Mouse (Mus musculus): ENCODE data around the gene Fam84b.

GRCm38 (mm10) chr15:60833476-60834218 lies 19.9 kb downstream of the Fam84b start:
- TF ChIP-seq CTCF (IDR thresholded peaks at IDR 0.05; ENCODE audit: extremely low read depth, insufficient read length, insufficient replicate concordance, low read depth, low read length): no peak
- no peak for TF ChIP-seq POLR2A (IDR thresholded peaks at IDR 0.05; ENCODE audit: low read depth, low read length)
